ENCODE assay signal across 15 mouse cellular contexts in the genomic region with DNA sequence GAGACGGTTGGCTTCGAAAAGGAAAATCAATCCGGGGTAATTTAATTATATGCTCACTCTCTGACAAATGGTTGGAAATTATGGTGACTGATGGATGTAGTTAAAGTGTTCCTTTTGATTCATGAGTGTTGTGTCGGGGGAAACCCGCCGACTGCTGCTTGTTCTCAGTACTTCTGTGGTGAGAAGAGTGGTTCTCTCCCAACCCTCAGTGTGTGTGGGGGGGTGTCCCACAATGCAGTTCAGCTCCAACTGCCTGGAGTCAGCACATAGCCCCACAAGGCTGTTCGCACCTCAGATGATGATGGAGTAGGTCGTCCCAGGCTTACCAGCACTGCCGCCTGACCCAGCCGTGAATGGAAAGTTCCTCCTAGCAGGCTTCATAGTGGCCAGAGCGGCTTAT.
"Had no signal": no experiment of that assay in that cellular context is flagged by ENCODE, and none has a peak within 500 bp of the region (broad histone marks: within the 10 kb centered on the region; RNA-seq: fewer than 3 reads in every experiment).

No protein-coding gene starts in this region.

- H3K4me3 ChIP-seq: limb, embryonic 10.5 days; midbrain, embryonic 10.5 days; myocyte; neural tube, embryonic 12.5 days had no signal

- H3K4me1 ChIP-seq: limb, embryonic 10.5 days; midbrain, embryonic 10.5 days; neural tube, embryonic 12.5 days had no signal

- H3K9me3 ChIP-seq: limb, embryonic 10.5 days; midbrain, embryonic 10.5 days had no signal

- DNase-seq: kidney, adult 11 months; kidney, adult 9 months; lung, embryonic 14.5 days; lung, postnatal 10 days; lung, postnatal 4 days; midbrain, embryonic 14.5 days; retina, postnatal 1 day; right cerebral cortex, postnatal 25 days; thymus, postnatal 36 days had no signal

- H3K36me3 ChIP-seq: midbrain, embryonic 10.5 days; neural tube, embryonic 12.5 days had no signal

- H3K9ac ChIP-seq: lung, embryonic 14.5 days; neural tube, embryonic 12.5 days had no signal

- H3K27me3 ChIP-seq: neural tube, embryonic 12.5 days had no signal

- H3K27ac ChIP-seq: kidney, postnatal 0 days; limb, embryonic 10.5 days; midbrain, embryonic 10.5 days; neural tube, embryonic 12.5 days had no signal

- H3K4me2 ChIP-seq: liver, embryonic 11.5 days; lung, embryonic 14.5 days; neural tube, embryonic 12.5 days had no signal
